Mouse (Mus musculus): ENCODE results near the gene Mtcp1.

Gene Mtcp1

GRCm38 (mm10) chrX:75415936-75416785, at the start of gene Mtcp1, which contains the start of the genes Cmc4 and Brcc3:
Gene Mtcp1 (minus strand): TSS chrX:75416588.
Gene Cmc4 (minus strand): TSS chrX:75416584.
Gene Brcc3 (plus strand): TSS chrX:75416628.
- 5% methylated on average over 52 of the region's 52 CpGs for WGBS

- 93% methylated on average over 1 of the region's 1 CpGs for WGBS
Observed at GRCm38 (mm10) chrX:75454597-75454996, 38.2 kb upstream of the Mtcp1 start.

GRCm38 (mm10) chrX:75409711-75410110, 6.7 kb downstream of the Mtcp1 start:
- 97% methylated on average over 1 of the region's 1 CpGs for WGBS

GRCm38 (mm10) chrX:75402668-75403067, 13.7 kb downstream of the Mtcp1 start:
- WGBS: 80% methylated on average over 2 of the region's 2 CpGs

GRCm38 (mm10) chrX:75399471-75399870, 16.9 kb downstream of the Mtcp1 start:
- WGBS: 75% methylated on average over 1 of the region's 1 CpGs

- 4% methylated on average over 15 of the region's 25 CpGs for WGBS
Observed at GRCm38 (mm10) chrX:75382195-75382771, 34.1 kb downstream of the Mtcp1 start, which contains the start of the genes Fundc2 and F8. Gene Fundc2 (plus strand): TSS chrX:75382399. Gene F8 (minus strand): TSS chrX:75382615.

GRCm38 (mm10) chrX:75381699-75382098, 34.7 kb downstream of the Mtcp1 start:
- 58% methylated on average over 5 of the region's 5 CpGs for WGBS

- 87% methylated on average over 1 of the region's 1 CpGs for WGBS
Observed at GRCm38 (mm10) chrX:75381176-75381575, 35.2 kb downstream of the Mtcp1 start.

GRCm38 (mm10) chrX:75372666-75373425, 43.5 kb downstream of the Mtcp1 start:
- 66% methylated on average over 2 of the region's 2 CpGs for WGBS
